Mouse (Mus musculus) hindbrain, embryonic 16.5 days (tissue): Measurements from ENCODE around the gene Tbxas1. TPM values are rescaled to one million over a fixed set of nuclear protein-coding genes. Genes with fewer than 3 reads are reported as not detected.
A peak's percentile ranks its signal among the peaks of the same experiment; 100 is the strongest.

Source experiments
- ATAC-seq: fragments of 200-750 bp; cut with Nextera tagmentation; 2 replicates; pipeline ENCODE4 v1.8.0; 2017; ENCODE audit warnings: moderate TSS enrichment, moderate library complexity
- H3K27ac ChIP-seq: fragments of 300-500 bp; sonication (generic); 2 replicates; pipeline ENCODE4 v1.5.1; 2014; ENCODE audit warnings: low read depth, mild to moderate bottlenecking, control low read depth, low read length, moderate library complexity
- H3K27me3 ChIP-seq: fragments of 300-500 bp; sonication (generic); replicated peaks from 2 replicates; pipeline ENCODE4 v1.6.1; 2014; ENCODE audit warnings: low read length; ENCODE audit not compliant: control insufficient read depth, insufficient read depth
- H3K36me3 ChIP-seq: fragments of 300-500 bp; sonication (generic); 2 replicates; pipeline ENCODE4 v1.6.1; 2014; ENCODE audit warnings: mild to moderate bottlenecking, low read length, moderate library complexity, mixed read lengths; ENCODE audit not compliant: control insufficient read depth, insufficient read depth
- H3K4me1 ChIP-seq: fragments of 300-500 bp; sonication (generic); 2 replicates; pipeline ENCODE4 v1.6.1; 2014; ENCODE audit warnings: low read depth, low read length; ENCODE audit not compliant: control insufficient read depth, insufficient read depth
- H3K4me2 ChIP-seq: fragments of 300-500 bp; sonication (generic); 2 replicates; pipeline ENCODE4 v1.6.1; 2014; ENCODE audit warnings: mild to moderate bottlenecking, low read length, control low read depth, moderate library complexity
- H3K4me3 ChIP-seq: fragments of 300-500 bp; sonication (generic); 2 replicates; pipeline ENCODE4 v1.5.1; 2014; ENCODE audit warnings: mild to moderate bottlenecking, low read length, control low read depth, moderate library complexity
- H3K9ac ChIP-seq: fragments of 300-500 bp; sonication (generic); 2 replicates; pipeline ENCODE4 v1.6.1; 2014; ENCODE audit warnings: low read depth, mild to moderate bottlenecking, control low read depth, low read length, moderate library complexity
- H3K9me3 ChIP-seq: fragments of 300-500 bp; sonication (generic); 2 replicates; pipeline ENCODE4 v1.6.1; 2014; ENCODE audit warnings: mild to moderate bottlenecking, low read length, moderate library complexity; ENCODE audit not compliant: control insufficient read depth
- WGBS: fragments of 180-500 bp; shearing (Covaris S2); extraction: QIAGEN DNeasy Blood & Tissue Kit; methylation state at CpG from one replicate; pipeline ENCODE4 v1.1.7; 2014; 5-methylcytosine and 5-hydroxymethylcytosine counted together
- polyA plus RNA-seq: library from polyadenylated mRNA; unstranded; fragments of >200 nt; fragmentation: Nextera tagmentation; extraction: Ambion mirVana; gene quantifications from 2 replicates; pipeline ENCODE4 v1.2.1, GENCODE M21; 2015

Tbxas1 gene
- polyA plus RNA-seq, 1 experiment from 2014 or later, result 2.0 TPM

DNA sequence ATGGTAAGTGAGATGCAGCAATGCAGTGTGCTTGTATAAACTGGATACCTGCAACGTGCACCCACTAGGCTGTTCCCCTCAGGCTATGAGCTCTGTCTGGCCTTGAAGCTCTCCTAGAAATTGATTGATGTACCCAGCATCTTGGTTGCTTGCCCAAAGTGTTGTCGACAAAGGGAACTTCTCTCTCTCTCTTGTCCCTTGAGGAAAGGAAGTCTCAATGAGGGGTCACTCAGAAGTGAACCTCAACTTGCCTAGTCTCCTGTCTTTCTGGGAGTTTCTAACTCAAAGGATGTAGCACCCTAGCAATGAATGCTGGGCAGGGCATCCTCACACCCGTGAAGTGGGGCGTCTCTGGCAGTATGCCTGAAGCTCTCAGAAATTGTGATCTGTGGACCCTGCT lies 161.0 kb downstream of the Tbxas1 start:
- Histone ChIP-seq H3K27me3 (no peaks in the 10 kb centered on the region), H3K4me2 (no peak overlapping the region), H3K36me3 (no peaks in the 10 kb centered on the region), H3K9ac (no peak overlapping the region), H3K4me3 (no peak overlapping the region), H3K9me3 (no peaks in the 10 kb centered on the region), H3K4me1 (no peaks in the 10 kb centered on the region), H3K27ac (no peak overlapping the region)
- 76% methylated on average over 4 of the region's 4 CpGs for WGBS
- ATAC-seq, result no peak

DNA sequence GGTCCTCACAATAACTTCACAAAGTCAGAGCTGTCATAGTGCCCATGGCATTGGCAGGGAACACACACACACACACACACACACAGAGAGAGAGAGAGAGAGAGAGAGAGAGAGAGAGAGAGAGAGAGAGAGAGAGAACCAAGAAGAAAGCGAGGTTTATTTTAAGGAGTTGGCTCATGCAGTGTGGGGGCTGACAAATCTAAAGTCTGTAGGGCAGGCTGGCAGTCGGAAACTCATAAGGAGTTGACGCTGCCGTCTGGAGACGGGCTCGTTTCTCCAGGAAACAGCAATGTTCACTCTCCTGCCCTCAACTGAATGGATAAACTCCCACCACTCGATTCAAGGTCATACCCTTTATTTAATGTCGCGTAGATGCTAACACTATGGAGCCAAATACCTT lies 165.2 kb downstream of the Tbxas1 start:
- ATAC-seq, result no peak
- Histone ChIP-seq H3K27me3 (no peaks in the 10 kb centered on the region), H3K4me2 (no peak overlapping the region), H3K4me1 (no peaks in the 10 kb centered on the region), H3K4me3 (no peak overlapping the region), H3K9me3 (no peaks in the 10 kb centered on the region), H3K9ac (no peak overlapping the region), H3K27ac (no peak overlapping the region), H3K36me3 (no peaks in the 10 kb centered on the region)
- 94% methylated on average over 9 of the region's 9 CpGs for WGBS

DNA sequence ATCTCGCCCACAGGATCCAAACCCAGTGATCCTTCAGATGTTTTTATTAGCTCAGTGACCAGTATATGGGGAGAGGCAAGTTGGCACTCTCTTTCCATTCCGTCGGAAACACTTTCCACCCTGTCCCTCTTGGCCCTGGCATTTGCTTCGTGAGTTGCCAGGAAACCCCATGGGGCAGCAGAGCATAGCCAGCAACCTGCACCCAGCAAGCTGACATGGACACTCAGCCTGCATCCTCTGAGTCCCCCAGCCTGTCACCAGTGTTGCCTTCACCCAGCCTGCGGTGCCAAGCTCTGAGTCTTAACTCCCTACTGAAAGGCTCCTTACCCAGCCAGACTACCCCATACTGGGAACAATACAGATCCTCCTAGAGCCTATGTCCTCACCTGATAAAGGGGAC lies 173.9 kb downstream of the Tbxas1 start:
- H3K27me3 ChIP-seq, result no peaks in the 10 kb centered on the region
- H3K9ac ChIP-seq, result 0 out of 2 replicates have a peak overlapping the region, but pooled peaks have one; percentile 6
- no peak overlapping the region for H3K27ac ChIP-seq
- H3K36me3 ChIP-seq, result no peaks in the 10 kb centered on the region
- no peak overlapping the region for H3K4me3 ChIP-seq
- 58% methylated on average over 5 of the region's 5 CpGs for WGBS
- peaks cover 4% of the 10 kb centered on the region for H3K4me1 ChIP-seq
- H3K9me3 ChIP-seq, result no peaks in the 10 kb centered on the region
- no peak overlapping the region for H3K4me2 ChIP-seq
- no peak for ATAC-seq

DNA sequence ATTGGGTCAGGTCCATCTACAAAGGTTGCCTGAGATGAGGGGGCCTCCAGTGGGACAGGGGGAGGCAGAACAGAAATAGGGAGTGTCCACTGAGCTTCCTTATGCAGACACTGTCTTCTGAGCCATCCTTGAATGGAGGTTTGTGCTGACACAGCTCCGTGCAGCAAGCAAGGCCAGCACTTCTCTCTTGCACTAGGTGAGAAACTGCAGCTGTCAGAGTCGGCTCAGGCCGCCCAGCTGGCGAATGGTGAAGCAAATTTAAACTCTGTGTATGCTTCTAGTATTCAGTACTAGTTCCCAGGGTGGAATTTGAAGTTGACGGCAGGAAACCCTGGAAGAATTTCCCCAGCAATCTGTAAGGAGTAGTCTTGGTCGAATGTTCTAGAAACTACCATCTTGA lies 175.6 kb downstream of the Tbxas1 start:
- H3K4me1 ChIP-seq, result peaks cover 11% of the 10 kb centered on the region
- H3K36me3 ChIP-seq, result no peaks in the 10 kb centered on the region
- no peak overlapping the region for H3K4me2 ChIP-seq
- WGBS, result 83% methylated on average over 6 of the region's 6 CpGs
- H3K9me3 ChIP-seq, result no peaks in the 10 kb centered on the region
- H3K27ac ChIP-seq, result no peak overlapping the region
- H3K4me3 ChIP-seq, result no peak overlapping the region
- no peak overlapping the region for H3K9ac ChIP-seq
- no peak for ATAC-seq
- H3K27me3 ChIP-seq, result no peaks in the 10 kb centered on the region

DNA sequence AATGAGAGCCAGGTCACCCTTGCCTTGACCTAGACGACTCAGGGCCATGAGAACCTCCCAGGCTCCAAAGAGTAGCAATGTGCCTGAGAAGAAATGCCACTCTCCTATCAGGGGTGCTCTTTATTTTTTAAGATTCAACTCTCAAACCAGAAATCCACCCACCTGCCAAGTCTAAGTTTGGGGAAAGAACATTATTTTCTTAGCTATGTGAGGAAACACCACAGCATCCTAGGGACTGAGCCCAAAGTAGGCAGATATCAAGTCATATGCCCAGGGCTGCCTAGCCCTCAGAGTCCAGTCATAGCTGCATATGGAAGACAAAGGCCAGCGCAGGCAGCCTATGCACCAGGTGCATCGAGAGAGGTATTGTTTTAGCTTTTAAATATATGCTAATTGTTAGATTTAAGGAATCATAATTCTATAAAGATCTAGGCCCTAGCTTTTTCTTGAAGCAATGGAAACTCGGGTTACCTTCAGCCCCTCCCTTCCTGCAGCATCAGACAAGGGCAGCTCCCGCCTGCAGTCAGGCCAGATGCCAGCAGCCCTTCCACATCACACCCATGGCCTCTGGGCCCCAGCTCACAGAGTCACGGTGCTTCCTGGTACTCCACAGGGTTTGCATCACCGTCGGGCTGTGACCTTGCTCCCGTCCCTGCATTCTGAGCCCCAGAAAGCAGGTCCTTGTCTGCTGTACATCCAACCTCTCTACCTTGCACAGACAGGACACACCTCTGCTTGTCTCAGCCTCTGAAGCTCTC lies 176.8 kb downstream of the Tbxas1 start:
- WGBS, result 68% methylated on average over 9 of the region's 9 CpGs
- H3K27ac ChIP-seq, result no peak overlapping the region
- H3K36me3 ChIP-seq, result no peaks in the 10 kb centered on the region
- no peak for ATAC-seq
- H3K4me3 ChIP-seq, result no peak overlapping the region
- no peak overlapping the region for H3K9ac ChIP-seq
- no peak overlapping the region for H3K4me2 ChIP-seq
- no peaks in the 10 kb centered on the region for H3K9me3 ChIP-seq
- H3K27me3 ChIP-seq, result no peaks in the 10 kb centered on the region
- H3K4me1 ChIP-seq, result peaks cover 11% of the 10 kb centered on the region

DNA sequence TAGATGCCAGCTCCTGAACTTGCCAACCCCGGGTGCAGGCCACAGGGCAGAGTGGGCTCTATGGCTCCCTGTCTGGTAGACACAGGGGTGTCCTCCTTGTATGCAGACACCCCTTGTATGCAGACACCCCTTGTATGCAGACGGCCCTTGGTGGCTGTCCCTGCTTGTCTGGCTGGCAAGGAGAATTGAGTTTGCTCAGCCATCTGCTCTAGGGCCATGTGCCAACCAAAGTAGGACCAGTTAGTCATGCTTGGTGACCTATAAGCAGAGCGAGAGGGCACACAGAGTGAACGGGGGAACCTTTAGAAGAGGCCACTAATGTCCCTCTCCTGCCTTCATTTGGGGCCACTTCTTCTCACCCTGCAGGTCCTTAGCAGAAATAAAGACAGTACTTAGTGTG lies 177.4 kb downstream of the Tbxas1 start:
- ATAC-seq, result no peak

DNA sequence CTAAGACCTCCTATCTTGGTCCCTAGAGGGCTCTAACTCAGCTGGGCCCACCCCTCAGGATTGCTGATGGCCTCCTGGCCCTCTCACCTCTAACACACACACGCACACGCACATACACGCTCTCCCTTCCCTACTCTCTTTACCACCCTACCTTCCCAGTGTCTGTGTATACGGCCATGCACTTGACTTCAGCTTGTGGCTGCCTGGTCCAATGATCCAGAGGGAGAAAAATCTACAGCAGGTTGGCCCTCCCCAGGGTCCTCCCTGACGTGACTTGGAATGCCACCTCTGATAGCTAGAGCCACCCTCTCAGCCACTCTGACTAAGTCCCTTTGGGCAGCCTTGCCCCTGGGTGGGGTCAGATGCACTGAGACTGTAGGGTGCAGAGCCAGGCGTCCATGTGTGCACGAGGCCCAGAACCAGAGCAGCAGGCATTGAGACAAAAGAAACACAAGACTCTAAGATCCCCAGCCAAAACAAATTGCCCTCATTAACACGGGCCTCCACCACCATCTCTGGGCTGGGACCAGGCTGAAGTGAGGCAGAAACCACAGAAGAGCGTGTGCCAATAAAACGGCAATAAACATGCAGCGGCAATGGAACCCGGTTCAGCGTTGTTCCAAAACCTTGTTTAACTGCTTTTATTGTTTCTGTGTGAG lies 179.1 kb downstream of the Tbxas1 start:
- peak; percentile 51 for ATAC-seq
- peaks cover 9% of the 10 kb centered on the region for H3K4me1 ChIP-seq
- H3K4me2 ChIP-seq, result no peak overlapping the region
- H3K27ac ChIP-seq, result peak overlapping the region; percentile 37; the same call in 1 of the 2 replicates
- 0 out of 2 replicates have a peak overlapping the region, but pooled peaks have one; percentile 13 for H3K9ac ChIP-seq
- H3K4me3 ChIP-seq, result no peak overlapping the region
- H3K27me3 ChIP-seq, result no peaks in the 10 kb centered on the region
- H3K36me3 ChIP-seq, result no peaks in the 10 kb centered on the region
- no peaks in the 10 kb centered on the region for H3K9me3 ChIP-seq
- 67% methylated on average over 13 of the region's 13 CpGs for WGBS

More for the DNA sequence above, 177.4 kb downstream of the Tbxas1 start:
- Histone ChIP-seq H3K9me3 (no peaks in the 10 kb centered on the region), H3K36me3 (no peaks in the 10 kb centered on the region), H3K4me1 (peaks cover 11% of the 10 kb centered on the region), H3K9ac (no peak overlapping the region), H3K27ac (no peak overlapping the region), H3K27me3 (no peaks in the 10 kb centered on the region), H3K4me3 (no peak overlapping the region), H3K4me2 (no peak overlapping the region)
- 71% methylated on average over 4 of the region's 4 CpGs for WGBS

DNA sequence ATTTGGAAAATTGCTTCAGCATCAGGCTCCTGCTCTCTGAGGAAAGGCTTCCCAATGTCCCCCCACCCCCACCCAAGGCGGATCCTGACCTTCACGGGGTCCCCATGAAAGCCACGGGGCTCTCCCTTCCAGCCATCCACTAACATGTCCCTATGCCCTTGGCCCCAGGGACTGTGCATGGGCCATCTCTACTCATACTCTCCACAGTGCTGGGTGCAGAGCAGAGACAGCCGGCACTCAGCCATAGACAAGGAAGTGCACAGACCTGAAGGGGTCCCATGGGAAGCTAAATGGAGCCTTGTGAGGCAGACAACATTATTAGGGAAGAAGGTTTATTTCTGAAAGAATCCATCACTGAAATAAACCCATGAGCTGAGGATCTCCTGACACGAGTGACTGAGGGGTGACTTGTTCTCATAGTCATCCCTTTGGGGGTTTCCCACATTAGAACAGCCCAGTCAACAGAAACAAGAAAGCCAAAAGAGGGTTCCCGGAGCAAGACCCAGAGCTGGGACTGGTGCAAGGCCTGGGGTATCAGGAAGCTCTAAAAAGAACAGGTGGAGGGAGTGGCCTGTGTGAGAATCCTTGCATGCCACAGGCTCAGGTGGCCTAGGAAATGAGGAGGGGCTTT lies 179.8 kb downstream of the Tbxas1 start:
- WGBS, result 73% methylated on average over 6 of the region's 6 CpGs
- Histone ChIP-seq H3K9ac (no peak overlapping the region), H3K36me3 (no peaks in the 10 kb centered on the region), H3K4me1 (peaks cover 8% of the 10 kb centered on the region), H3K9me3 (no peaks in the 10 kb centered on the region), H3K4me2 (no peak overlapping the region), H3K27ac (no peak overlapping the region), H3K27me3 (no peaks in the 10 kb centered on the region), H3K4me3 (no peak overlapping the region)
- peak; percentile 50; the same call in 1 of the 2 replicates for ATAC-seq

DNA sequence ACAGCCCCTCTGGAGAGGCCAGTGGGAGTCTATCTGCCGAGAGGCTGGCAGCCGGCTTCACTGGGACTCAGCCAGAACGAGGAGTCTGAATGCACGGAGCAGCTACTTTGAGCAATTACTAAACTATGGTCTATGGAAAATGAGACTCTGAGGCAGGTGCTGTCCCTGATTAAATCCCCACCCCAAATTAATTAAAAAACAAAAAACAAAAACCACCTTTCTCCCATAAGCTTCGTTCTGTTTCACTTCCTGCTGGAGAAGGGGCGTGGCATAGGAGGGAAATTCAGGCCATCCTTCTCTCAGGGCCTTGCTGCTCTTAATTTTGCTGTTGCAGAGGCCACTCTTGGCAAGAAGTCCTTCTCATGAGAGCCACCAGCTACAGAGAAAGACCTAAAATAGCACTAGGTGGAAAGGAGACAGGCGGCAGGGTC lies 180.6 kb downstream of the Tbxas1 start:
- Histone ChIP-seq H3K4me3 (no peak overlapping the region), H3K9ac (0 out of 2 replicates have a peak overlapping the region, but pooled peaks have one; percentile 13), H3K27ac (no peak overlapping the region), H3K9me3 (no peaks in the 10 kb centered on the region), H3K4me1 (peaks cover 8% of the 10 kb centered on the region), H3K36me3 (no peaks in the 10 kb centered on the region), H3K27me3 (no peaks in the 10 kb centered on the region), H3K4me2 (no peak overlapping the region)
- WGBS, result 48% methylated on average over 7 of the region's 7 CpGs
- ATAC-seq, result no peak
